In the genomic region with DNA sequence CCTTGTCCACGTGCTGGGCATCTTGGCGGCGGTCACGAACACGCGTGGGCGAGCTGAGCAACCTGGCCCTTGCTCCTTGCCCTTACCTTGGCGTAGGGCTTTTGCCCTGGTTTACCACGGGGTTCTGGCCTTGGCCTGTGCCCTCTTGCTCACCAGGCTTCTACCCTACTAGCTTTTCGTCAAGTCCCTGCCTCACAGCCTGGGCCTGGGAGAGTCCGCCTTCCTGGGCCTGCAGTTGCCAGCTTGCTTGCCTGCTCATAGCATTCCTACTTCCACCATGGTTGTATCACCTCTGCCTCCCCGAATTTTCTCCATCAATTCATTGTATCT, we compare ENCODE assay signal across 7 mouse cellular contexts. TPM values are rescaled to one million over a fixed set of nuclear protein-coding genes. Genes with fewer than 3 reads are reported as not detected.
DNase-seq lines count a peak whose midpoint lies in the region; ATAC-seq and TF ChIP-seq lines count a peak whose summit lies in the region.

No protein-coding gene starts in this region.

- peak overlapping the region; percentile 92 for H3K27ac ChIP-seq in lung, embryonic 16.5 days (ENCODE audit: low read length)
- H3K27ac ChIP-seq in forebrain, embryonic 11.5 days (ENCODE audit: low read depth, low read length) = peak overlapping the region; percentile 88
- H3K27ac ChIP-seq in limb, embryonic 14.5 days (replicated peaks; ENCODE audit: low read depth, low read length) = peak overlapping the region; percentile 97
- peak overlapping the region; percentile 98 for H3K27ac ChIP-seq in stomach, embryonic 15.5 days

- H3K36me3 ChIP-seq in lung, embryonic 16.5 days (ENCODE audit: control insufficient read depth, insufficient read depth, low read length) = no peaks in the 10 kb centered on the region
- H3K36me3 ChIP-seq in forebrain, embryonic 11.5 days (ENCODE audit: control insufficient read depth, insufficient read depth, low read length) = no peaks in the 10 kb centered on the region
- H3K36me3 ChIP-seq in limb, embryonic 14.5 days (ENCODE audit: control insufficient read depth, insufficient read depth, low read length) = no peaks in the 10 kb centered on the region
- H3K36me3 ChIP-seq in stomach, embryonic 15.5 days = no peaks in the 10 kb centered on the region

- 5% methylated on average over 12 of the region's 12 CpGs for WGBS in lung, embryonic 16.5 days
- 5% methylated on average over 12 of the region's 12 CpGs for WGBS in forebrain, embryonic 11.5 days
- 5% methylated on average over 12 of the region's 12 CpGs for WGBS in limb, embryonic 14.5 days
- WGBS in stomach, embryonic 15.5 days = 3% methylated on average over 12 of the region's 12 CpGs

- no peak for TF ChIP-seq POLR2A in limb, embryonic 14.5 days (IDR thresholded peaks at IDR 0.05; ENCODE audit: borderline replicate concordance, extremely low read depth, insufficient read depth, insufficient read length)

- no peak for DNase-seq in lung, postnatal 25 days (ENCODE audit: low spot score)
- DNase-seq in forebrain, embryonic 11.5 days (ENCODE audit: low spot score) = no peak
- DNase-seq in limb, embryonic 14.5 days (ENCODE audit: low spot score) = no peak
- DNase-seq in frontal cortex, adult 2 months (ENCODE audit: extremely low spot score in 1 of 2, low spot score in 1 of 2) = no peak
- no peak for DNase-seq in spleen, postnatal 4 days (ENCODE audit: low spot score in 2 of 2)

- no peaks in the 10 kb centered on the region for H3K9me3 ChIP-seq in lung, embryonic 16.5 days (ENCODE audit: control insufficient read depth, low read length)
- H3K9me3 ChIP-seq in forebrain, embryonic 11.5 days (ENCODE audit: control insufficient read depth, low read length) = no peaks in the 10 kb centered on the region
- no peaks in the 10 kb centered on the region for H3K9me3 ChIP-seq in limb, embryonic 14.5 days (ENCODE audit: control insufficient read depth, low read length)
- no peaks in the 10 kb centered on the region for H3K9me3 ChIP-seq in stomach, embryonic 15.5 days

- peak overlapping the region; percentile 54 for H3K4me3 ChIP-seq in lung, embryonic 16.5 days (ENCODE audit: low read length)
- H3K4me3 ChIP-seq in forebrain, embryonic 11.5 days (ENCODE audit: low read depth, low read length) = peak overlapping the region; percentile 93
- H3K4me3 ChIP-seq in limb, embryonic 14.5 days (replicated peaks; ENCODE audit: low read length) = peak overlapping the region; percentile 94
- H3K4me3 ChIP-seq in stomach, embryonic 15.5 days (replicated peaks) = peak overlapping the region; percentile 81

- peak; percentile 8; the same call in 1 of the 2 replicates for ATAC-seq in lung, embryonic 16.5 days (ENCODE audit: low read depth)
- ATAC-seq in forebrain, embryonic 11.5 days (replicated peaks; ENCODE audit: low FRiP score) = peak; percentile 19
- ATAC-seq in limb, embryonic 14.5 days (ENCODE audit: low FRiP score, low read depth) = no peak
- ATAC-seq in stomach, embryonic 15.5 days (ENCODE audit: insufficient read depth, low FRiP score, low read depth) = no peak

- peak overlapping the region; percentile 77 for H3K9ac ChIP-seq in lung, embryonic 16.5 days (ENCODE audit: low read length)
- peak overlapping the region; percentile 73 for H3K9ac ChIP-seq in forebrain, embryonic 11.5 days (ENCODE audit: low read length)
- H3K9ac ChIP-seq in limb, embryonic 14.5 days (ENCODE audit: low read depth, low read length, severe bottlenecking) = peak overlapping the region; percentile 83
- H3K9ac ChIP-seq in stomach, embryonic 15.5 days = peak overlapping the region; percentile 77

- no peaks in the 10 kb centered on the region for H3K27me3 ChIP-seq in lung, embryonic 16.5 days (ENCODE audit: control insufficient read depth, insufficient read depth, low read depth, low read length)
- no peaks in the 10 kb centered on the region for H3K27me3 ChIP-seq in forebrain, embryonic 11.5 days (ENCODE audit: control insufficient read depth, insufficient read depth, low read length)
- H3K27me3 ChIP-seq in limb, embryonic 14.5 days (ENCODE audit: control insufficient read depth, insufficient read depth, low read length) = no peaks in the 10 kb centered on the region
- no peaks in the 10 kb centered on the region for H3K27me3 ChIP-seq in stomach, embryonic 15.5 days (replicated peaks)

- H3K4me1 ChIP-seq in lung, embryonic 16.5 days (replicated peaks; ENCODE audit: control insufficient read depth, insufficient read depth, low read length) = peaks cover 18% of the 10 kb centered on the region
- peaks cover 6% of the 10 kb centered on the region; the same call in 1 of the 2 replicates for H3K4me1 ChIP-seq in forebrain, embryonic 11.5 days (replicated peaks; ENCODE audit: control insufficient read depth, insufficient read depth, low read length)
- peaks cover 27% of the 10 kb centered on the region for H3K4me1 ChIP-seq in limb, embryonic 14.5 days (ENCODE audit: control insufficient read depth, insufficient read depth, low read length)
- H3K4me1 ChIP-seq in stomach, embryonic 15.5 days = peaks cover 12% of the 10 kb centered on the region

- peak overlapping the region; percentile 76 for H3K4me2 ChIP-seq in lung, embryonic 16.5 days (ENCODE audit: low read depth, low read length)
- H3K4me2 ChIP-seq in forebrain, embryonic 11.5 days (ENCODE audit: low read depth, low read length, severe bottlenecking) = peak overlapping the region; percentile 90
- peak overlapping the region; percentile 94 for H3K4me2 ChIP-seq in limb, embryonic 14.5 days (replicated peaks; ENCODE audit: low read depth, low read length, severe bottlenecking)
- peak overlapping the region; percentile 96 for H3K4me2 ChIP-seq in stomach, embryonic 15.5 days

RNA-seq across cellular contexts. Expression of gene Rmnd5a, which starts 0.8 kb away (rescaled TPM):
- 9.7 and 11.3 TPM in 2 replicates for polyA plus RNA-seq in lung, embryonic 16.5 days (2015; fragmentation: Nextera tagmentation; extraction: Ambion mirVana)
- polyA plus RNA-seq in forebrain, embryonic 11.5 days (2014; fragmentation: Nextera tagmentation; extraction: Ambion mirVana) = 8.8 and 10.9 TPM in 2 replicates
- polyA plus RNA-seq in limb, embryonic 14.5 days (2012; rRNA removed) = 34.9 and 35.9 TPM in 2 replicates
- polyA plus RNA-seq in limb, embryonic 14.5 days (2014; fragmentation: Nextera tagmentation; extraction: Ambion mirVana) = 10.0 and 11.1 TPM in 2 replicates
- polyA plus RNA-seq in stomach, embryonic 15.5 days (2015; fragmentation: Nextera tagmentation; extraction: Ambion mirVana) = 13.7 and 14.3 TPM in 2 replicates
- polyA plus RNA-seq in frontal cortex, adult 2 months (2012; rRNA removed) = 67.5 and 67.8 TPM in 2 replicates

RNA-seq across cellular contexts. Expression of gene Rnf103, which starts 52.5 kb away (rescaled TPM):
- polyA plus RNA-seq in lung, embryonic 16.5 days (2015; fragmentation: Nextera tagmentation; extraction: Ambion mirVana) = 7.4 and 10.8 TPM in 2 replicates
- 17.9 and 18.9 TPM in 2 replicates for polyA plus RNA-seq in forebrain, embryonic 11.5 days (2014; fragmentation: Nextera tagmentation; extraction: Ambion mirVana)
- polyA plus RNA-seq in limb, embryonic 14.5 days (2012; rRNA removed) = 15.4 and 17.6 TPM in 2 replicates
- 19.8 and 22.4 TPM in 2 replicates for polyA plus RNA-seq in limb, embryonic 14.5 days (2014; fragmentation: Nextera tagmentation; extraction: Ambion mirVana)
- polyA plus RNA-seq in stomach, embryonic 15.5 days (2015; fragmentation: Nextera tagmentation; extraction: Ambion mirVana) = 23.6 and 23.8 TPM in 2 replicates
- polyA plus RNA-seq in frontal cortex, adult 2 months (2012; rRNA removed) = 33.2 and 34.8 TPM in 2 replicates

Comparison
In these comparisons a context has a peak if more than half of its experiments do, and no peak if none do; other contexts are left out.
1. ATAC-seq: peak in lung, embryonic 16.5 days (single experiment) and forebrain, embryonic 11.5 days (single experiment); none in limb, embryonic 14.5 days (single experiment) and stomach, embryonic 15.5 days (single experiment).
2. Peak in every context shown above with its lines, with median percentiles within 50 percentile points of each other: H3K27ac ChIP-seq, H3K4me2 ChIP-seq, H3K4me3 ChIP-seq and H3K9ac ChIP-seq.